Comparison of ENCODE assay signal across 8 mouse cellular contexts in the genomic region with DNA sequence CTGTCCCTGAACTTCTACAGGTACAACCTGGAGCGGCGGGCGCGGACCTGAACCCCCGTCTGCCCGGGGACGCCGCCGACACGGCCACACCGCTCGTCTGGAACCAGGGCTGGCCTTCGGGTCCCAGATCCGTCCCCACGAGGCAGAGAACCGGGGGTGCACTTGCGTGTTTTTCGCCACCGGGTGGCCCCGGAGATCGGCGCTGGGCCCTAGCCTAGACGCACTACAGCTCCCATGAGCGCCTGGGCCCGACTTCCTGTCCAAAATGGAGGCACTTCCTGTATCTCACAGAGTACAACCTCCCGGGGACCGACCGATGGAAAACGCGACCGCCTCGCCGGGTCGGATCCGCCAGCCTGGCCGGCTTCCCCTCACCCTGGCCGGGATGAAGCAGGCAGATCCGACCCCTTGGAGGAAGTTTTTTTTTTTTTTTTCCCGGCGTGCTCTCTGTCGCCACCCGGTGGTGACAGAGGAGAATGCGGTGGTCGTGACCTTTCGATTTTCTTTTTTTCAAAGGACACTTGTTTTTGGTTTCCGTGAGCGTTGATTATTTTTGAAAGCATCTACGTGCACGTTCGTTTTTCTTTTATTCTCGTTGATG. TPM values are rescaled to one million over a fixed set of nuclear protein-coding genes. Genes with fewer than 3 reads are reported as not detected.
A peak's percentile ranks its signal among the peaks of the same experiment; 100 is the strongest.
DNase-seq lines count a peak whose midpoint lies in the region; ATAC-seq lines count a peak whose summit lies in the region.
"Not testable (repeated sequence)": the region's sequence is repeated elsewhere in the genome, so short reads cannot be mapped to it uniquely, and the experiment has no call there.

No protein-coding gene starts in this region.

- peak; percentile 98 for DNase-seq in CD8-positive naive resting alpha-beta T cell, adult 2 months (ENCODE audit: low read depth in 2 of 2, low spot score in 2 of 2)
- peak; percentile 97 for DNase-seq in cerebellum, adult 11-12 months
- peak; percentile 83 to 96 for DNase-seq in heart, postnatal 14 days
- peak; percentile 96 for DNase-seq in layer of hippocampus, adult 11-12 months (ENCODE audit: low spot score)
- DNase-seq in testis, postnatal 14 days (ENCODE audit: low spot score), result peak; percentile 91

- peak overlapping the region; percentile 29 for H3K4me2 ChIP-seq in forebrain, embryonic 15.5 days (replicated peaks)
- H3K4me2 ChIP-seq in liver, embryonic 16.5 days (ENCODE audit: low read depth, low read length), result peak overlapping the region; percentile 38
- H3K4me2 ChIP-seq in neural tube, embryonic 13.5 days, result peak overlapping the region; percentile 28

- H3K4me1 ChIP-seq in forebrain, embryonic 15.5 days; liver, embryonic 16.5 days (ENCODE audit: control insufficient read depth, low read depth, low read length); neural tube, embryonic 13.5 days (replicated peaks): not testable (repeated sequence)

- H3K36me3 ChIP-seq in forebrain, embryonic 15.5 days, result peaks cover 32% of the 10 kb centered on the region
- H3K36me3 ChIP-seq in liver, embryonic 16.5 days (ENCODE audit: control insufficient read depth, insufficient read depth), result peaks cover 35% of the 10 kb centered on the region
- peaks cover 43% of the 10 kb centered on the region for H3K36me3 ChIP-seq in neural tube, embryonic 13.5 days

- peak overlapping the region; percentile 22 for H3K4me3 ChIP-seq in forebrain, embryonic 15.5 days
- peak overlapping the region; percentile 39 for H3K4me3 ChIP-seq in liver, embryonic 16.5 days (ENCODE audit: low read depth, low read length)
- peak overlapping the region; percentile 22 for H3K4me3 ChIP-seq in neural tube, embryonic 13.5 days

- peaks cover 26% of the 10 kb centered on the region for H3K9me3 ChIP-seq in forebrain, embryonic 15.5 days
- peaks cover 35% of the 10 kb centered on the region for H3K9me3 ChIP-seq in liver, embryonic 16.5 days (replicated peaks; ENCODE audit: control insufficient read depth, low read length)
- peaks cover 45% of the 10 kb centered on the region for H3K9me3 ChIP-seq in neural tube, embryonic 13.5 days

- not testable (repeated sequence) for H3K27me3 ChIP-seq in forebrain, embryonic 15.5 days; liver, embryonic 16.5 days (ENCODE audit: control insufficient read depth, insufficient read depth, low read depth, low read length); neural tube, embryonic 13.5 days

- H3K9ac ChIP-seq in forebrain, embryonic 15.5 days (replicated peaks); liver, embryonic 16.5 days (ENCODE audit: low read depth, low read length): not testable (repeated sequence)
- peak overlapping the region; percentile 9; the same call in 1 of the 2 replicates for H3K9ac ChIP-seq in neural tube, embryonic 13.5 days

- 56% methylated on average over 51 of the region's 51 CpGs for WGBS in forebrain, embryonic 15.5 days
- 52% methylated on average over 51 of the region's 51 CpGs for WGBS in liver, embryonic 16.5 days (ENCODE audit: insufficient replicate concordance)
- 63% methylated on average over 51 of the region's 51 CpGs for WGBS in neural tube, embryonic 13.5 days

- ATAC-seq in forebrain, embryonic 15.5 days (replicated peaks), result peak; percentile 92
- ATAC-seq in liver, embryonic 16.5 days (ENCODE audit: low read depth), result peak; percentile 88
- ATAC-seq in neural tube, embryonic 13.5 days (ENCODE audit: low read depth), result peak; percentile 93

- H3K27ac ChIP-seq in forebrain, embryonic 15.5 days (replicated peaks), result peak overlapping the region; percentile 78
- H3K27ac ChIP-seq in liver, embryonic 16.5 days (ENCODE audit: low read length), result not testable (repeated sequence)
- H3K27ac ChIP-seq in neural tube, embryonic 13.5 days (replicated peaks), result peak overlapping the region; percentile 68

- intact Hi-C loops in heart, postnatal 14 days (cut with DNase I), result not testable (repeated sequence)

RNA-seq across cellular contexts. Expression of a gene that starts 10.1 kb away (rescaled TPM):
- not detected in 2 replicates for polyA plus RNA-seq in forebrain, embryonic 15.5 days (2015; fragmentation: Nextera tagmentation; extraction: Ambion mirVana)
- not detected for total RNA-seq in heart, postnatal 14 days (2021)
- polyA plus RNA-seq in liver, embryonic 16.5 days (2015; fragmentation: Nextera tagmentation; extraction: Ambion mirVana), result not detected in 2 replicates
- not detected in 2 replicates for polyA plus RNA-seq in neural tube, embryonic 13.5 days (2015; fragmentation: Nextera tagmentation; extraction: Ambion mirVana)

RNA-seq across cellular contexts. Expression of a gene that starts 40.1 kb away (rescaled TPM):
- not detected in 2 replicates for polyA plus RNA-seq in forebrain, embryonic 15.5 days (2015; fragmentation: Nextera tagmentation; extraction: Ambion mirVana)
- not detected for total RNA-seq in heart, postnatal 14 days (2021)
- not detected in 2 replicates for polyA plus RNA-seq in liver, embryonic 16.5 days (2015; fragmentation: Nextera tagmentation; extraction: Ambion mirVana)
- polyA plus RNA-seq in neural tube, embryonic 13.5 days (2015; fragmentation: Nextera tagmentation; extraction: Ambion mirVana), result not detected in 2 replicates
